Mouse (Mus musculus) liver, postnatal 0 days (tissue): ENCODE measurements around the gene Ugt2b35. TPM values are rescaled to one million over a fixed set of nuclear protein-coding genes. Genes with fewer than 3 reads are reported as not detected.

Experiments
- ATAC-seq: fragments of 200-750 bp; cut with Nextera tagmentation; 2 replicates; pipeline ENCODE4 v1.8.0; 2017; ENCODE audit warnings: mild to moderate bottlenecking, moderate library complexity
- DNase-seq: peaks from one replicate; pipeline ENCODE4 v3.0.0-alpha.2; 2016
- H3K27ac ChIP-seq: fragments of 300-500 bp; sonication (generic); 2 replicates; pipeline ENCODE4 v1.5.1; 2014; ENCODE audit warnings: antibody characterized with exemption, moderate library complexity, mild to moderate bottlenecking, low read depth
- H3K27me3 ChIP-seq: fragments of 300-500 bp; sonication (generic); 2 replicates; pipeline ENCODE4 v1.6.1; 2014; ENCODE audit warnings: low read length, control low read depth, mixed read lengths; ENCODE audit not compliant: insufficient read depth
- H3K36me3 ChIP-seq: fragments of 300-500 bp; sonication (generic); replicated peaks from 2 replicates; pipeline ENCODE4 v1.6.1; 2014; ENCODE audit warnings: mild to moderate bottlenecking, control low read depth, low read length, moderate library complexity, mixed read lengths; ENCODE audit not compliant: insufficient read depth
- H3K4me1 ChIP-seq: fragments of 300-500 bp; sonication (generic); 2 replicates; pipeline ENCODE4 v1.6.1; 2014; ENCODE audit warnings: antibody characterized with exemption, mild to moderate bottlenecking, control low read depth; ENCODE audit not compliant: insufficient read depth
- H3K4me2 ChIP-seq: fragments of 300-500 bp; sonication (generic); 2 replicates; pipeline ENCODE4 v1.6.1; 2014; ENCODE audit warnings: low read depth, mild to moderate bottlenecking, low read length, moderate library complexity, mixed read lengths
- H3K4me3 ChIP-seq: fragments of 300-500 bp; sonication (generic); 2 replicates; pipeline ENCODE4 v1.5.1; 2014; ENCODE audit warnings: low read depth, low read length
- H3K9ac ChIP-seq: fragments of 300-500 bp; sonication (generic); replicated peaks from 2 replicates; pipeline ENCODE4 v1.6.1; 2014; ENCODE audit warnings: mild to moderate bottlenecking, moderate library complexity
- H3K9me3 ChIP-seq: fragments of 300-500 bp; sonication (generic); 2 replicates; pipeline ENCODE4 v1.6.1; 2016; ENCODE audit warnings: mild to moderate bottlenecking, control low read depth, low read length, mixed read lengths
- CTCF ChIP-seq: sonication (generic); IDR thresholded peaks from 2 replicates; pipeline ENCODE4 v1.5.1; 2016; ENCODE audit warnings: antibody characterized with exemption, low read depth
- EP300 ChIP-seq: IDR thresholded peaks from 2 replicates; pipeline ENCODE4 v1.6.1; 2016; ENCODE audit warnings: antibody characterized with exemption, low read depth, mild to moderate bottlenecking
- WGBS: fragments of 180-500 bp; shearing (Covaris S2); extraction: QIAGEN DNeasy Blood & Tissue Kit; methylation state at CpG from one replicate; pipeline ENCODE4 v1.1.7; 2014; ENCODE audit not compliant: insufficient replicate concordance; 5-methylcytosine and 5-hydroxymethylcytosine counted together
- polyA plus RNA-seq: library from polyadenylated mRNA; unstranded; fragments of >200 nt; fragmentation: Nextera tagmentation; extraction: Ambion mirVana; gene quantifications from 2 replicates; pipeline ENCODE4 v1.2.1, GENCODE M21; 2015

The Ugt2b35 gene
- polyA plus RNA-seq, 1 experiment from 2014 or later: 3.7 TPM

DNA sequence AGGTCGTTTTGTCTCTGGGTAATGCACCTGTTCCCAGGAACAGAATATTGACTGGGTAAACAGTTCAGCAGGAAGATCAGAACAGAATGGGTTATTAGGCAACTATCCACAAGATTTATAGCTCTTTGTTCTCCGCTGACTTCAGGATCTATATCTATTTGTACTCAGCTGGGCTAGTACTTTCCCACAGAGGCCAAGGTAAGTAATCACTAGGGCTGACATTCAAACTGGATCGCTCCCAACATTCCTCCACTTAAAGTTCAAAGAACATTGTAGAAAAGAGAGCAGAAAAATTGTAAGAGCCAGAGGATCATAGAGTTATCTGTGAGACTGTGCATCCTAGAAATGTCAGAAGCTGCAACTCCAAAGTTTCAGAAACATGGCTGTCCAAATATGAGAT, 14.8 kb downstream of the Ugt2b35 start:
- TF ChIP-seq EP300 (no peak), CTCF (no peak)
- H3K4me3 ChIP-seq: no peak overlapping the region
- no peaks in the 10 kb centered on the region for H3K9me3 ChIP-seq
- 31% methylated on average over 3 of the region's 3 CpGs for WGBS
- no peak for DNase-seq
- no peak overlapping the region for H3K4me2 ChIP-seq
- no peak overlapping the region for H3K27ac ChIP-seq
- no peak for ATAC-seq
- H3K4me1 ChIP-seq: no peaks in the 10 kb centered on the region
- H3K27me3 ChIP-seq: no peaks in the 10 kb centered on the region
- H3K9ac ChIP-seq: no peak overlapping the region
- no peaks in the 10 kb centered on the region for H3K36me3 ChIP-seq

DNA sequence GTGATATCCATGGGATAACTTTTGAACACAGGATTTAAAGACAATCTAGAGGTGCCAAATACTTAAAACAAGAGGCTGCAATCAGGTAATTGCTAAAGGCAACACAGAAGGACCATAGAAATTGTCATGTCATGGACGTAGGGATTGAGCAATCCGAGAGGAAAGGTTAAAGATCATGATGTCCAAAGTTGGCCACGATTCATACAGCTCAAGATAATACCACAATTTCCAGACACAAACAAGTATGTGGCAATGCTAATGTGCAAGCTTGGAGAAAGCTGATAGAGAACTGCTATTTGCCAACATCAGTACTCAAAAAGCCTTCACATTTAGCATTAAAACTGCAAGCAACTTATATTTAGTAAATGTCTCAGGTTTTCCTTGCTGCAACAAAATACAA, 26.7 kb downstream of the Ugt2b35 start:
- Histone ChIP-seq H3K9me3 (no peaks in the 10 kb centered on the region), H3K4me1 (0 out of 2 replicates have a peak, but pooled peaks cover 3% of the 10 kb centered on the region), H3K4me3 (no peak overlapping the region), H3K9ac (no peak overlapping the region), H3K36me3 (no peaks in the 10 kb centered on the region), H3K27ac (peak overlapping the region; percentile 51; the same call in 1 of the 2 replicates), H3K27me3 (no peaks in the 10 kb centered on the region), H3K4me2 (no peak overlapping the region)
- no peak for DNase-seq
- peak; percentile 44; the same call in 1 of the 2 replicates for TF ChIP-seq EP300
- no peak for TF ChIP-seq CTCF
- peak; percentile 56; the same call in 1 of the 2 replicates for ATAC-seq
- WGBS: 44% methylated on average over 3 of the region's 3 CpGs

DNA sequence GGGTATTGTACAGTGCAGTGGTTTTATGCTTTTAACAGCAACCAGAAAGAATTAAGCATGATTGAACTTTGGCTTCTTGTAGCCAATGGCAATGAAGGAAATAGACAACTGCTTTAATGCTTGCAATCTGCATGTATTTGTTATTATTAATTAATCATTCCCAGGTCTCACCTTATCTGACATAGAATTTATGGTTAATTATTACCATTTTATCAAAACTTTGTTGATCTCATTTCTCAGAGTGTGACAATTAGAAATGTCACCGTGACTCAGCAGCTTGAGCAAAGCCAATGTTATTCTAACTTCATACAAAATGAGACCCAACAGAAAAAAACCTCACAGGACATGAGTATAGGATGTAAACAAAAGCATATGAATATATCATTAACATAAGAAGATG, 30.0 kb downstream of the Ugt2b35 start:
- WGBS: 82% methylated on average over 1 of the region's 1 CpGs
- H3K4me1 ChIP-seq: 0 out of 2 replicates have a peak, but pooled peaks cover 3% of the 10 kb centered on the region
- H3K9me3 ChIP-seq: no peaks in the 10 kb centered on the region
- H3K4me2 ChIP-seq: no peak overlapping the region
- H3K9ac ChIP-seq: no peak overlapping the region
- DNase-seq (no peak), ATAC-seq (no peak)
- no peaks in the 10 kb centered on the region for H3K27me3 ChIP-seq
- H3K4me3 ChIP-seq: no peak overlapping the region
- no peaks in the 10 kb centered on the region for H3K36me3 ChIP-seq
- no peak overlapping the region for H3K27ac ChIP-seq
- TF ChIP-seq EP300 (no peak), CTCF (no peak)

Other genes with a start within 250 kb of the Ugt2b35 start
- gene Ythdc1, start 196.6 kb upstream of the Ugt2b35 start, polyA plus RNA-seq: 12.5 and 13.0 TPM in 2 replicates
- 102 and 108 TPM in 2 replicates for gene Ugt2b34, start 93.9 kb upstream of the Ugt2b35 start, polyA plus RNA-seq
- 8.6 and 12.0 TPM in 2 replicates for gene Ugt2b1, start 74.3 kb upstream of the Ugt2b35 start, polyA plus RNA-seq
- 13.0 and 15.0 TPM in 2 replicates for gene Ugt2b36, start 91.7 kb downstream of the Ugt2b35 start, polyA plus RNA-seq
- 146 and 156 TPM in 2 replicates for gene Ugt2b5, start 139.5 kb downstream of the Ugt2b35 start, polyA plus RNA-seq